Mouse (Mus musculus) kidney, adult 2 months (tissue): Measurements from ENCODE around the gene Plppr4. TPM values are rescaled to one million over a fixed set of nuclear protein-coding genes. Genes with fewer than 3 reads are reported as not detected.

Experiments
- DNase-seq: peaks from one replicate; pipeline ENCODE4 v3.0.0; 2021
- H3K27ac ChIP-seq: fragments of 200-500 bp; 2 replicates; pipeline ENCODE4 v1.5.1; 2012; ENCODE audit warnings: low read depth, low read length, control low read depth, inconsistent platforms; ENCODE audit not compliant: insufficient read depth
- H3K27me3 ChIP-seq: fragments of 200-500 bp; replicated peaks from 2 replicates; pipeline ENCODE4 v1.6.1; 2012; ENCODE audit warnings: mild to moderate bottlenecking, moderate library complexity, low read length, inconsistent platforms; ENCODE audit not compliant: control insufficient read depth, insufficient read depth
- H3K36me3 ChIP-seq: fragments of 200-500 bp; 2 replicates; pipeline ENCODE4 v1.6.1; 2012; ENCODE audit warnings: mild to moderate bottlenecking, moderate library complexity, low read length, inconsistent platforms; ENCODE audit not compliant: control insufficient read depth, insufficient read depth
- H3K4me1 ChIP-seq: fragments of 200-500 bp; 2 replicates; pipeline ENCODE4 v1.6.1; 2011; ENCODE audit warnings: low read length; ENCODE audit not compliant: control insufficient read depth, insufficient read depth
- H3K4me3 ChIP-seq: fragments of 200-500 bp; 2 replicates; pipeline ENCODE4 v1.5.1; 2011; ENCODE audit warnings: mild to moderate bottlenecking, low read depth, low read length, control low read depth; ENCODE audit not compliant: insufficient read depth
- CTCF ChIP-seq: fragments of 200-500 bp; conservative IDR thresholded peaks from 2 replicates; pipeline ENCODE4 v1.5.1; 2011; ENCODE audit warnings: low read depth, mild to moderate bottlenecking, control low read depth, low read length, moderate library complexity, mixed read lengths; ENCODE audit not compliant: insufficient read depth, insufficient read length
- POLR2A ChIP-seq: fragments of 200-500 bp; IDR thresholded peaks from one replicate; pipeline ENCODE4 v1.6.1; 2011; ENCODE audit warnings: low read depth, low read length, control low read depth
- WGBS: fragments of 180-500 bp; shearing (Covaris S2); methylation state at CpG from one replicate; pipeline ENCODE4 v1.1.7; 2018; 5-methylcytosine and 5-hydroxymethylcytosine counted together
- polyA plus RNA-seq: library from polyadenylated mRNA; depleted of rRNA; stranded (reverse); fragments of >200 nt; gene quantifications from 2 replicates; pipeline ENCODE4 v1.2.3, GENCODE M21; 2012

Gene Plppr4
- polyA plus RNA-seq, 1 experiment = 3.3 TPM

DNA sequence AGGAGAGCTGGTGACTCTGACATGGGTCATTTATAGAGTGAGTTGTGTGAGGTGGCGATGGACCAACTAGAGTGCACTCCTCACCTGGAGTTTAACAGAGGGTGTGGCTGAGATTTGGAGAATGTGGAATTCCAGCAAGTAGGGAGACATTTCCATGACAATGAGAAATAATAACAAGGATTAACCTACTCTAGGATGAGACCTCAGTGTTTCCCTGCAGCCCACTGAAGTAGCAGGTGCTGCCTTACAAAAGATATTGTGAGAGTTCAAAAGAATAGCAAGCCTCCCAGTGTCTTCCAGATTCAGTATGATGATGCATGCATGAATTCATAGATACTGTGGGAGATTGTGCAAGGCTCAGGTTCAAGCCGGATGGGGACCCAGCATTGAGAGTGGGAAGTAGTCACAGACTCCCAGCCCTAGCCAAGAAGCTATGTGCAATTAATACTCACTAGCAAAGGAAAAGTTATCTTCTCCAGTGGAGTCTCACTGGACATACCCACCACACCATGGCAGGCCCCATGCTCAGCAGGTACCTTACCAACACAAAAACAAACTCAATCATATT, 49.8 kb downstream of the Plppr4 start:
- no peak overlapping the region for H3K4me3 ChIP-seq
- DNase-seq = no peak
- no peaks in the 10 kb centered on the region for H3K36me3 ChIP-seq
- 88% methylated on average over 2 of the region's 2 CpGs for WGBS
- no peak for TF ChIP-seq POLR2A
- TF ChIP-seq CTCF = no peak
- no peaks in the 10 kb centered on the region for H3K4me1 ChIP-seq
- H3K27ac ChIP-seq = no peak overlapping the region
- no peaks in the 10 kb centered on the region for H3K27me3 ChIP-seq

DNA sequence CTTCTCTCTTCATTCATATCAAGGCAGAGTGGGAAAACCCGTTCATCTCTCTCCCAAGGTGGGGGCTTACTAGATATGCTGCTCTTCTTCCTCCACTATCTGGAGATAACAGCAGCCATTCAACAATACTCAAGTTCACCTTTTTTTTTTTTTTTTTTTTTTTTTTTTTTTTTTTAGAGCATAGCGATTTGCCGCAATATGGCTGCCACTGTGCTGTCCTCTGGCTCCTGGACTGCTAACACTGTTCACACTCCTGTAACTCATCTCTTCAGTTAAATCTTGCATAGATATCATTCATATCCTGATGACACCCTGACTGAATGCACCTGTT, 51.1 kb downstream of the Plppr4 start:
- no peak overlapping the region for H3K4me3 ChIP-seq
- no peak overlapping the region for H3K27ac ChIP-seq
- H3K36me3 ChIP-seq = no peaks in the 10 kb centered on the region
- no peaks in the 10 kb centered on the region for H3K27me3 ChIP-seq
- TF ChIP-seq CTCF (no peak), POLR2A (no peak)
- DNase-seq = no peak
- H3K4me1 ChIP-seq = no peaks in the 10 kb centered on the region
- WGBS = 99% methylated on average over 3 of the region's 3 CpGs

DNA sequence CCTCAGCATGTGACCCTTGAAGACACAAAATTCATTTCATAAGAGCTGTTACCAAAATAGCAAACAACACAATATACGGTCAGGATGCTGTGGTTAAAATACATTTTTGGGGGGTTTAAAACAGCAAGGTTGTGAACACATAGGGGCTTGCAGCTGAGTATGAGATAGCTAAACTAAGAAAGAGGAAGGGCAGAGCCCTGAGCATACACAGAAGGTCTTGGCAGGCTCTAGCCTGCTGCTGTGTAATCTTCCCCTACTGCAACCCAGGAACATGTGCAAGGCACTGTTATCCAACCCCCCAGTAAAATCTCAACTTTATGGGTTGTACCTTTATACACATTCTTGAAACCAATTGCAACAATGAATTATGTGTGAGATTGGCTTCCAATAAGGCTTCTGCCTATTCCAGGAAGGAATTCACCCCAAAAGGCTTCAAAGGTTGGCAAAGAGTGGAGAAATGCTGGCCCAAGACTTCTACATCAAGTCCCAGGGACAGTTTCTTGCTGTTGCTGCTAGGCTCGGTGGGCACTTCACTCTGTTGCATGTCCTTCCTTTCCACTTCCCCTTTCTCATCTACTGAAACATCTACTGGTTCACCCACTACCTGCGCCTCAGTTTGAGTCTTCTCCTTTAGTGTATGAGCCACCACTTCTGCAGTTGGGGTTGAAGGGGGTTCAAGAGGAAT, 51.6 kb downstream of the Plppr4 start:
- Histone ChIP-seq H3K27ac (no peak overlapping the region), H3K4me3 (no peak overlapping the region), H3K36me3 (no peaks in the 10 kb centered on the region), H3K27me3 (no peaks in the 10 kb centered on the region), H3K4me1 (no peaks in the 10 kb centered on the region)
- WGBS = 89% methylated on average over 3 of the region's 3 CpGs
- TF ChIP-seq CTCF (no peak), POLR2A (no peak)
- no peak for DNase-seq

DNA sequence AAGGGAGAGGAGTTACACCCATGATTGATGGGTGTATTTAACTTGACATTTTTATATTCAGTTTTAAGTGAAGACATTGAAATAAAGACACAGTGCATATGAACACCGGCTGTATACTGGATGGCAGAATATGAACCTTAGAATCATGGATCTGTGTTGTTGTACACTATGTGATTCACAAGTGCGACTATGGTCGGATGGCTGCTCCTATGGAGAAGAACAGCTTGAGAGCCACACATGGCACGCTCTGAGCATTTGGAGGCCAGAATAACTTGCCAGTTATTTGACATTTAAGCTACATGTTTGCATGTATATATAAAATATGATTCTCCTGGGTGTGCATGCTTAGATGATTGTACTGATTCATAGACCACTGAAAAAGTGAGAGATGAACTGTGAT, 53.1 kb downstream of the Plppr4 start:
- Histone ChIP-seq H3K36me3 (no peaks in the 10 kb centered on the region), H3K4me3 (no peak overlapping the region), H3K27me3 (no peaks in the 10 kb centered on the region), H3K4me1 (no peaks in the 10 kb centered on the region), H3K27ac (no peak overlapping the region)
- WGBS = 86% methylated on average over 4 of the region's 4 CpGs
- no peak for DNase-seq
- TF ChIP-seq CTCF = no peak
- no peak for TF ChIP-seq POLR2A

DNA sequence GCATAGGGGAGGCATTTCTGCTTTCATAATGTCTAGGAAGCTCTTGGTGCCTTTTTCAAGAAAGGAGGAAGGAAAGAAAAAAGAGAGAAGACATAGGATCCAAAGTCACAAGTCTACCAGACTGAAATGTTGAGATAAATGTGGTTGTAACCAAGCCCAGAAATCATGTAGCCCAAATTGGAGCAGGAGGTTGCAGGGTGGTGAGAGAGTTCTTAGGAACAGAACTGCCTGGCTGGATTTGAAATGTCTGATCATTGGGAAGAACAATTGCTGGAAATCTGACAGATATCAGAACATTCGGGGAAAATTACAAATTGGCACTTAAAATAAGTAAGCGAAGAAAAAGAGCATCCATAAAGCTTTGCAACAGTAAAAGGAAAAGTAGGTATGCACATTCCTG, 56.6 kb downstream of the Plppr4 start:
- H3K27me3 ChIP-seq = no peaks in the 10 kb centered on the region
- TF ChIP-seq POLR2A (no peak), CTCF (no peak)
- no peak overlapping the region for H3K4me3 ChIP-seq
- H3K36me3 ChIP-seq = no peaks in the 10 kb centered on the region
- no peak for DNase-seq
- no peak overlapping the region for H3K27ac ChIP-seq
- no peaks in the 10 kb centered on the region for H3K4me1 ChIP-seq
- WGBS = 89% methylated on average over 2 of the region's 2 CpGs

DNA sequence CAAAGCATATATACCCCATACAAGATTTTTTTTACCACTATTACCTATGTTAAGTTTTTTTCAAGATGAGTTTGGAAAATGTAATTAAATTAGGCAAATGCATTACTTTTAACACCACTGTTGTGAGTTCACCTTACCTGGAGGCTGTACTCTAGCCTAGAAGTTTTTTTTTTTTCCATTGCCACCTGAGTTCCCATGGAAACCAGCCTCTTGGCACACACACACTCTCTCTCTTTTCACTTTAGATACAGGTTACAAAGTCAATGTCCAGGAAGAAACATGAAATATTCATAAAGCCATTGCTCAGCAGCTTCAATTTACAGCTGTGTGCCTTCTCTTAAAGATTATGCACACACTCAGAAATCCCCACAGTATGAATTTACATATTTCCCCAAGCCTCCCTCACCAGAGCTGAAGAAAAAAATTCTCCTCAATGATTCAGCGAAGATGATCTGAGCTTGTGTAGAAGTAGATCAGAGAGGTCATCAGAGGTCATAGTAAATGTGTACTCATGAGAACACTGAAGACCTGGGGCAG, 59.9 kb downstream of the Plppr4 start:
- Histone ChIP-seq H3K4me3 (no peak overlapping the region), H3K4me1 (no peaks in the 10 kb centered on the region), H3K36me3 (no peaks in the 10 kb centered on the region), H3K27me3 (no peaks in the 10 kb centered on the region), H3K27ac (no peak overlapping the region)
- WGBS = 60% methylated on average over 1 of the region's 1 CpGs
- no peak for DNase-seq
- TF ChIP-seq CTCF (no peak), POLR2A (no peak)

DNA sequence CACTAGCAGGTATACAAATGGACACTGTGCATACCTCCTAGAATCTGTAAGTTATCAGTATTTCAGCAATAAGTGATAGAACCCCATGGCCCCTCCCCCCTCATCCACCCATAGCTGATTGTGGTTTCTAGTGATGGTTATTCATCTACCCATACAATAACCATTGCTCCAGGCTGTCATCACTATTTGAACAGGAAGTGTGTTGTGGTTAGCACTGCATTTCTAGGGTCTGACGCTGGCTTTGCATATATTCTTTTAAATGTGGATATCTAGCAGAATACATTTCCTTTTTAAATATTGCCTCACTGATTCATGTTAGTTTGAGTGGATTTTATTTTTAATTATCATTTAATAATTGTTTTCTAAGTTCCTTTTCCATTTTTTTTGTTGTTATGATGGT, 62.9 kb downstream of the Plppr4 start:
- H3K4me1 ChIP-seq = no peaks in the 10 kb centered on the region
- H3K27ac ChIP-seq = no peak overlapping the region
- H3K27me3 ChIP-seq = no peaks in the 10 kb centered on the region
- 67% methylated on average over 1 of the region's 1 CpGs for WGBS
- no peak overlapping the region for H3K4me3 ChIP-seq
- no peak for DNase-seq
- H3K36me3 ChIP-seq = no peaks in the 10 kb centered on the region
- no peak for TF ChIP-seq CTCF
- no peak for TF ChIP-seq POLR2A
